Mouse (Mus musculus): ENCODE measurements around the gene Pwwp2b. TPM values are rescaled to one million over a fixed set of nuclear protein-coding genes. Genes with fewer than 3 reads are reported as not detected.

The Pwwp2b gene
- polyA plus RNA-seq, 1 experiment = 7.5 TPM

- Histone ChIP-seq H3K9ac (ENCODE audit: low read depth, poor library complexity, severe bottlenecking) (peak within 1 kb of the TSS; percentile 63), H3K4me1 (ENCODE audit: control insufficient read depth, insufficient read depth, low read length) (no peaks in the 10 kb centered on the region), H3K36me3 (ENCODE audit: control insufficient read depth, insufficient read depth, low read length, poor library complexity, severe bottlenecking) (no peaks in the 10 kb centered on the region), H3K4me3 (ENCODE audit: low read depth, low read length) (peak within 1 kb of the TSS; percentile 81), H3K9me3 (replicated peaks; ENCODE audit: control insufficient read depth, insufficient read depth, low read length, poor library complexity, severe bottlenecking) (no peaks in the 10 kb centered on the region), H3K27me3 (ENCODE audit: control insufficient read depth, insufficient read depth, low read length, poor library complexity, severe bottlenecking) (no peaks in the 10 kb centered on the region), H3K27ac (ENCODE audit: insufficient read depth, low read length) (no peak within 1 kb of the TSS)
- TF ChIP-seq CTCF (IDR thresholded peaks at IDR 0.05; ENCODE audit: low read depth, low read length) (no peak), POLR2A (IDR thresholded peaks at IDR 0.05; ENCODE audit: insufficient read depth, low read length) (peak; percentile 93)
Measured at GRCm38 (mm10) chr7:139212754-139213745, 35.2 kb upstream of the Pwwp2b start, which contains the start of the genes Lrrc27 and Stk32c. Gene Lrrc27 (plus strand): TSS chr7:139212988. Gene Stk32c (minus strand): TSS chr7:139213307.

GRCm38 (mm10) chr7:139213751-139214150 lies 34.5 kb upstream of the Pwwp2b start:
- Histone ChIP-seq H3K9ac (ENCODE audit: low read depth, poor library complexity, severe bottlenecking) (peak overlapping the region; percentile 25), H3K4me1 (ENCODE audit: control insufficient read depth, insufficient read depth, low read length) (no peaks in the 10 kb centered on the region), H3K27ac (ENCODE audit: insufficient read depth, low read length) (no peak overlapping the region), H3K36me3 (ENCODE audit: control insufficient read depth, insufficient read depth, low read length, poor library complexity, severe bottlenecking) (no peaks in the 10 kb centered on the region), H3K27me3 (ENCODE audit: control insufficient read depth, insufficient read depth, low read length, poor library complexity, severe bottlenecking) (no peaks in the 10 kb centered on the region), H3K4me3 (ENCODE audit: low read depth, low read length) (peak overlapping the region; percentile 61), H3K9me3 (replicated peaks; ENCODE audit: control insufficient read depth, insufficient read depth, low read length, poor library complexity, severe bottlenecking) (no peaks in the 10 kb centered on the region)
- TF ChIP-seq CTCF (IDR thresholded peaks at IDR 0.05; ENCODE audit: low read depth, low read length) (no peak), POLR2A (IDR thresholded peaks at IDR 0.05; ENCODE audit: insufficient read depth, low read length) (no peak), EP300 (IDR thresholded peaks at IDR 0.05; ENCODE audit: insufficient read depth, low read depth, low read length) (no peak)

GRCm38 (mm10) chr7:139214160-139214559 lies 34.1 kb upstream of the Pwwp2b start:
- H3K4me3 ChIP-seq (ENCODE audit: low read depth, low read length) = no peak overlapping the region
- no peaks in the 10 kb centered on the region for H3K9me3 ChIP-seq (replicated peaks; ENCODE audit: control insufficient read depth, insufficient read depth, low read length, poor library complexity, severe bottlenecking)
- no peaks in the 10 kb centered on the region for H3K4me1 ChIP-seq (ENCODE audit: control insufficient read depth, insufficient read depth, low read length)
- no peaks in the 10 kb centered on the region for H3K36me3 ChIP-seq (ENCODE audit: control insufficient read depth, insufficient read depth, low read length, poor library complexity, severe bottlenecking)
- H3K27ac ChIP-seq (ENCODE audit: insufficient read depth, low read length) = no peak overlapping the region
- no peak for TF ChIP-seq CTCF (IDR thresholded peaks at IDR 0.05; ENCODE audit: low read depth, low read length)
- TF ChIP-seq EP300 (IDR thresholded peaks at IDR 0.05; ENCODE audit: insufficient read depth, low read depth, low read length) = no peak
- no peak for TF ChIP-seq POLR2A (IDR thresholded peaks at IDR 0.05; ENCODE audit: insufficient read depth, low read length)
- no peaks in the 10 kb centered on the region for H3K27me3 ChIP-seq (ENCODE audit: control insufficient read depth, insufficient read depth, low read length, poor library complexity, severe bottlenecking)
- no peak overlapping the region for H3K9ac ChIP-seq (ENCODE audit: low read depth, poor library complexity, severe bottlenecking)

- no peaks in the 10 kb centered on the region for H3K36me3 ChIP-seq (ENCODE audit: control insufficient read depth, insufficient read depth, low read length, poor library complexity, severe bottlenecking)
- no peak overlapping the region for H3K4me3 ChIP-seq (ENCODE audit: low read depth, low read length)
- no peaks in the 10 kb centered on the region for H3K27me3 ChIP-seq (ENCODE audit: control insufficient read depth, insufficient read depth, low read length, poor library complexity, severe bottlenecking)
- H3K9me3 ChIP-seq (replicated peaks; ENCODE audit: control insufficient read depth, insufficient read depth, low read length, poor library complexity, severe bottlenecking) = no peaks in the 10 kb centered on the region
- no peak overlapping the region for H3K9ac ChIP-seq (ENCODE audit: low read depth, poor library complexity, severe bottlenecking)
- no peak overlapping the region for H3K27ac ChIP-seq (ENCODE audit: insufficient read depth, low read length)
- TF ChIP-seq EP300 (IDR thresholded peaks at IDR 0.05; ENCODE audit: insufficient read depth, low read depth, low read length) = no peak
- no peak for TF ChIP-seq CTCF (IDR thresholded peaks at IDR 0.05; ENCODE audit: low read depth, low read length)
- TF ChIP-seq POLR2A (IDR thresholded peaks at IDR 0.05; ENCODE audit: insufficient read depth, low read length) = no peak
- H3K4me1 ChIP-seq (ENCODE audit: control insufficient read depth, insufficient read depth, low read length) = no peaks in the 10 kb centered on the region
Measured at GRCm38 (mm10) chr7:139214596-139215340, 33.5 kb upstream of the Pwwp2b start.

GRCm38 (mm10) chr7:139215516-139215915 lies 32.8 kb upstream of the Pwwp2b start:
- H3K9me3 ChIP-seq (replicated peaks; ENCODE audit: control insufficient read depth, insufficient read depth, low read length, poor library complexity, severe bottlenecking) = no peaks in the 10 kb centered on the region
- H3K27ac ChIP-seq (ENCODE audit: insufficient read depth, low read length) = no peak overlapping the region
- H3K27me3 ChIP-seq (ENCODE audit: control insufficient read depth, insufficient read depth, low read length, poor library complexity, severe bottlenecking) = no peaks in the 10 kb centered on the region
- H3K4me3 ChIP-seq (ENCODE audit: low read depth, low read length) = no peak overlapping the region
- no peak overlapping the region for H3K9ac ChIP-seq (ENCODE audit: low read depth, poor library complexity, severe bottlenecking)
- no peak for TF ChIP-seq EP300 (IDR thresholded peaks at IDR 0.05; ENCODE audit: insufficient read depth, low read depth, low read length)
- no peak for TF ChIP-seq CTCF (IDR thresholded peaks at IDR 0.05; ENCODE audit: low read depth, low read length)
- TF ChIP-seq POLR2A (IDR thresholded peaks at IDR 0.05; ENCODE audit: insufficient read depth, low read length) = no peak
- no peaks in the 10 kb centered on the region for H3K4me1 ChIP-seq (ENCODE audit: control insufficient read depth, insufficient read depth, low read length)
- no peaks in the 10 kb centered on the region for H3K36me3 ChIP-seq (ENCODE audit: control insufficient read depth, insufficient read depth, low read length, poor library complexity, severe bottlenecking)

All from ES-Bruce4 (cell line).